Mouse (Mus musculus) neural tube, embryonic 12.5 days (tissue): ENCODE data around the gene Marc1. TPM values are rescaled to one million over a fixed set of nuclear protein-coding genes. Genes with fewer than 3 reads are reported as not detected.
A peak's percentile ranks its signal among the peaks of the same experiment; 100 is the strongest.

ENCODE experiments used
- ATAC-seq: fragments of 200-750 bp; cut with Nextera tagmentation; 2 replicates; pipeline ENCODE4 v1.8.0; 2017; ENCODE audit warnings: low read depth, mild to moderate bottlenecking, moderate TSS enrichment, moderate library complexity; ENCODE audit not compliant: low FRiP score
- H3K27ac ChIP-seq: fragments of 300-500 bp; sonication (generic); 2 replicates; pipeline ENCODE4 v1.5.1; 2016
- H3K27me3 ChIP-seq: fragments of 300-500 bp; sonication (generic); replicated peaks from 2 replicates; pipeline ENCODE4 v1.6.1; 2016; ENCODE audit warnings: mild to moderate bottlenecking
- H3K36me3 ChIP-seq: fragments of 300-500 bp; sonication (generic); 2 replicates; pipeline ENCODE4 v1.6.1; 2016; ENCODE audit warnings: mild to moderate bottlenecking
- H3K4me1 ChIP-seq: fragments of 300-500 bp; sonication (generic); 2 replicates; pipeline ENCODE4 v1.6.1; 2016
- H3K4me2 ChIP-seq: fragments of 300-500 bp; sonication (generic); replicated peaks from 2 replicates; pipeline ENCODE4 v1.6.1; 2016; ENCODE audit warnings: mild to moderate bottlenecking
- H3K4me3 ChIP-seq: fragments of 300-500 bp; sonication (generic); 2 replicates; pipeline ENCODE4 v1.5.1; 2016
- H3K9ac ChIP-seq: fragments of 300-500 bp; sonication (generic); 2 replicates; pipeline ENCODE4 v1.6.1; 2016; ENCODE audit warnings: mild to moderate bottlenecking
- H3K9me3 ChIP-seq: fragments of 300-500 bp; sonication (generic); 2 replicates; pipeline ENCODE4 v1.6.1; 2016; ENCODE audit warnings: mild to moderate bottlenecking
- WGBS: fragments of 180-500 bp; shearing (Covaris S2); methylation state at CpG from one replicate; pipeline ENCODE4 v1.1.7; 2016; 5-methylcytosine and 5-hydroxymethylcytosine counted together
- polyA plus RNA-seq: library from polyadenylated mRNA; unstranded; fragments of >200 nt; fragmentation: Nextera tagmentation; extraction: Ambion mirVana; gene quantifications from 2 replicates; pipeline ENCODE4 v1.2.1, GENCODE M21; 2016

Gene Marc1
- 0.25 and 0.32 TPM in 2 replicates for polyA plus RNA-seq

GRCm38 (mm10) chr1:184810780-184811575 is at the start of gene Marc1:
TSS of gene Marc1 (minus strand) at chr1:184811313.
- Histone ChIP-seq H3K4me2 (peak within 1 kb of the TSS; percentile 72), H3K27me3 (peaks cover 18% of the 10 kb centered on the region), H3K4me1 (peaks cover 7% of the 10 kb centered on the region), H3K9me3 (no peaks in the 10 kb centered on the region), H3K36me3 (no peaks in the 10 kb centered on the region), H3K4me3 (peak within 1 kb of the TSS; percentile 32), H3K9ac (peak within 1 kb of the TSS; percentile 53; the same call in 1 of the 2 replicates), H3K27ac (no peak within 1 kb of the TSS)
- WGBS, result 8% methylated on average over 52 of the region's 52 CpGs
- peak; percentile 53; the same call in 1 of the 2 replicates for ATAC-seq

- Histone ChIP-seq H3K4me2 (no peak overlapping the region), H3K4me1 (peaks cover 6% of the 10 kb centered on the region), H3K36me3 (no peaks in the 10 kb centered on the region), H3K9me3 (no peaks in the 10 kb centered on the region), H3K27ac (no peak overlapping the region), H3K9ac (no peak overlapping the region), H3K27me3 (peaks cover 7% of the 10 kb centered on the region; the same call in 1 of the 2 replicates), H3K4me3 (no peak overlapping the region)
- ATAC-seq, result no peak
- WGBS, result 65% methylated on average over 3 of the region's 3 CpGs
These were observed 49.2 kb upstream of the Marc1 start for GRCm38 (mm10) chr1:184860276-184860675.

- ATAC-seq, result no peak
- no peak overlapping the region for H3K27ac ChIP-seq
- no peak overlapping the region for H3K9ac ChIP-seq
- H3K4me3 ChIP-seq, result no peak overlapping the region
- peaks cover 15% of the 10 kb centered on the region; the same call in 1 of the 2 replicates for H3K27me3 ChIP-seq
- H3K4me2 ChIP-seq, result no peak overlapping the region
- H3K36me3 ChIP-seq, result no peaks in the 10 kb centered on the region
- peaks cover 3% of the 10 kb centered on the region; the same call in 1 of the 2 replicates for H3K4me1 ChIP-seq
- 85% methylated on average over 1 of the region's 1 CpGs for WGBS
- H3K9me3 ChIP-seq, result no peaks in the 10 kb centered on the region
These were observed 47.1 kb upstream of the Marc1 start for GRCm38 (mm10) chr1:184858253-184858652.

GRCm38 (mm10) chr1:184857216-184857615 is 46.1 kb upstream of the Marc1 start:
- Histone ChIP-seq H3K36me3 (no peaks in the 10 kb centered on the region), H3K4me1 (peaks cover 3% of the 10 kb centered on the region; the same call in 1 of the 2 replicates)
- WGBS, result 90% methylated on average over 9 of the region's 9 CpGs

GRCm38 (mm10) chr1:184853922-184854321 is 42.8 kb upstream of the Marc1 start:
- H3K9me3 ChIP-seq, result no peaks in the 10 kb centered on the region
- no peak overlapping the region for H3K9ac ChIP-seq
- no peak for ATAC-seq
- H3K36me3 ChIP-seq, result no peaks in the 10 kb centered on the region
- no peak overlapping the region for H3K4me3 ChIP-seq
- H3K4me1 ChIP-seq, result peaks cover 3% of the 10 kb centered on the region; the same call in 1 of the 2 replicates
- H3K27ac ChIP-seq, result no peak overlapping the region
- H3K27me3 ChIP-seq, result peaks cover 17% of the 10 kb centered on the region; the same call in 1 of the 2 replicates
- H3K4me2 ChIP-seq, result no peak overlapping the region
- 67% methylated on average over 3 of the region's 3 CpGs for WGBS

More at GRCm38 (mm10) chr1:184857216-184857615, 46.1 kb upstream of the Marc1 start:
- Histone ChIP-seq H3K4me3 (no peak overlapping the region), H3K9ac (no peak overlapping the region), H3K4me2 (no peak overlapping the region), H3K27me3 (0 out of 2 replicates have a peak, but pooled peaks cover 15% of the 10 kb centered on the region), H3K9me3 (no peaks in the 10 kb centered on the region), H3K27ac (no peak overlapping the region)
- ATAC-seq, result no peak

GRCm38 (mm10) chr1:184853339-184853738 is 42.2 kb upstream of the Marc1 start:
- Histone ChIP-seq H3K4me3 (no peak overlapping the region), H3K36me3 (no peaks in the 10 kb centered on the region), H3K27me3 (peaks cover 17% of the 10 kb centered on the region; the same call in 1 of the 2 replicates), H3K4me1 (peaks cover 3% of the 10 kb centered on the region; the same call in 1 of the 2 replicates), H3K9ac (no peak overlapping the region), H3K9me3 (no peaks in the 10 kb centered on the region), H3K4me2 (peak overlapping the region; percentile 40), H3K27ac (no peak overlapping the region)
- WGBS, result 35% methylated on average over 5 of the region's 5 CpGs
- ATAC-seq, result no peak

- peaks cover 3% of the 10 kb centered on the region; the same call in 1 of the 2 replicates for H3K4me1 ChIP-seq
- H3K4me2 ChIP-seq, result peak overlapping the region; percentile 50
- no peaks in the 10 kb centered on the region for H3K36me3 ChIP-seq
- ATAC-seq, result peak; percentile 80
- H3K9me3 ChIP-seq, result no peaks in the 10 kb centered on the region
- no peak overlapping the region for H3K27ac ChIP-seq
- H3K27me3 ChIP-seq, result peaks cover 18% of the 10 kb centered on the region; the same call in 1 of the 2 replicates
- 20% methylated on average over 31 of the region's 31 CpGs for WGBS
- H3K9ac ChIP-seq, result no peak overlapping the region
- 0 out of 2 replicates have a peak overlapping the region, but pooled peaks have one; percentile 5 for H3K4me3 ChIP-seq
These were observed 40.9 kb upstream of the Marc1 start for GRCm38 (mm10) chr1:184851741-184852618.

- no peaks in the 10 kb centered on the region for H3K36me3 ChIP-seq
- no peak for ATAC-seq
- H3K27me3 ChIP-seq, result peaks cover 25% of the 10 kb centered on the region; the same call in 1 of the 2 replicates
- peaks cover 6% of the 10 kb centered on the region for H3K4me1 ChIP-seq
- no peak overlapping the region for H3K9ac ChIP-seq
- H3K9me3 ChIP-seq, result no peaks in the 10 kb centered on the region
- H3K4me3 ChIP-seq, result no peak overlapping the region
- no peak overlapping the region for H3K4me2 ChIP-seq
- H3K27ac ChIP-seq, result no peak overlapping the region
- WGBS, result 59% methylated on average over 7 of the region's 7 CpGs
These were observed 40.1 kb upstream of the Marc1 start for GRCm38 (mm10) chr1:184851166-184851565.

GRCm38 (mm10) chr1:184846973-184847372 is 35.9 kb upstream of the Marc1 start:
- Histone ChIP-seq H3K4me3 (no peak overlapping the region), H3K27me3 (peaks cover 20% of the 10 kb centered on the region; the same call in 1 of the 2 replicates), H3K27ac (no peak overlapping the region), H3K9me3 (no peaks in the 10 kb centered on the region), H3K9ac (no peak overlapping the region), H3K4me2 (no peak overlapping the region), H3K36me3 (no peaks in the 10 kb centered on the region), H3K4me1 (peaks cover 10% of the 10 kb centered on the region)
- 58% methylated on average over 3 of the region's 3 CpGs for WGBS
- ATAC-seq, result no peak

- peak within 1 kb of the TSS; percentile 76 for H3K9ac ChIP-seq
- WGBS, result 5% methylated on average over 18 of the region's 18 CpGs
- peak; percentile 5; the same call in 1 of the 2 replicates for ATAC-seq
- H3K36me3 ChIP-seq, result no peaks in the 10 kb centered on the region
- no peaks in the 10 kb centered on the region for H3K9me3 ChIP-seq
- H3K4me1 ChIP-seq, result peaks cover 18% of the 10 kb centered on the region
- no peak within 1 kb of the TSS for H3K27ac ChIP-seq
- H3K4me2 ChIP-seq, result peak within 1 kb of the TSS; percentile 89
- peaks cover 16% of the 10 kb centered on the region; the same call in 1 of the 2 replicates for H3K27me3 ChIP-seq
- H3K4me3 ChIP-seq, result peak within 1 kb of the TSS; percentile 74
These were observed 35.1 kb upstream of the Marc1 start, which contains the start of gene Marc2 for GRCm38 (mm10) chr1:184846092-184846750. TSS of gene Marc2 (minus strand) at chr1:184846451.
